Mouse (Mus musculus): Measurements from ENCODE around the gene Cyp2u1.

The Cyp2u1 gene

DNA sequence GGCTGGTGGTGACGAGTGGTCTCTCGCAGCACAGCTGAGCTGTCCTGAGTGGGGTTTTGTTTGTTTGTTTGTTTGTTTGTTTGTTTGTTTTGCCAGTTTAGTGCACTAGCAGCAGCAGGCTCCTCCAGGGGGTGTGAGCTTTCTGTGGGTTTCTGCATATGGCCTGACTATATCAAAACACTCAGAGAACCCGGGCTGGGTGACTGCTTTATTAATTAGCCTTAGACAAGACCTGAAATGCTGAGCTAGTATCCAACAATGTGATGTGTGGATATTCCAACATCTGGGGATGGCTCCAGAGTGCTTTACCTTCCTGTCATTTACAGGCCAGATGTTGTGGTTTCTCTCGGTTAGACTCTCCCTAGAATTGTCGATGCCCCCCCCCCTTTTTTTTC is 290 bp upstream of the Cyp2u1 start:
- DNase-seq, result no peak

DNA sequence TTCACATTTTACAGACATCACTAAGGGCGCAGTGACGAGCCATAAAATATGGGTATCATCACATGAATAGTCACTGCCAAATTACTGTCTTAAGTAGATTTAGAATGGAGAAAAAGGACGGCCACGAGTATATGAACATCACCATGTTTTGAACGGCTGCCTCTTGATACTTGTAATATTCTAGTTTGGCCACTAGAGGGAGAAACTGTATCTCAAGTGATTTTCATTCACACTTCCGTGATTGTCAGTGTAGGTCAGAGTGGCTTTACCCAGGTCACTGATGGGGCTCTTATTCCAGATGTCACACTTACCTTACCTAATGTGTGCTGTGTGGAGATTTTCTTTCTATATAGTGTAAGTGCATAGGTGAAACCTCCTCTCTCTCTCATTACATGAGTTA is 3.1 kb downstream of the Cyp2u1 start:
- DNase-seq, result no peak

DNA sequence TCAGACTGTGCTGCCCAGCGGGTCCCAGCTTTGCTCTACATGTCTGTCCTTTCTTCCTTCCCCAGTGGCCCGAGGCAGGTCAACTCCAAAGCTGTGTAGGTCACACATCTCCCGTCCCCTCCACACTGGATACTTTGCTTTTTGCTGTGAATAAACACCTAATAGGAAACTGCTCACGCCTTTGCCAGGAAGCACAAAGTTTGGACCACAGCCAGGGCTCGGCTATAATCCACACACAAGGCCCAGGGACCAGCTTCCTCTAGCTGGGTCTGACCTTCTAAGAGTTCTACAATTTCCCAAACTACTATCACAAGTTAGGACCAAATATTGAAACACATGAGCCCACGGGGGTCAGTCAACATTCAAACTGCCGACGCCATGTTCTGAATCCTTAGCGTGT is 3.9 kb downstream of the Cyp2u1 start:
- DNase-seq, result no peak

DNA sequence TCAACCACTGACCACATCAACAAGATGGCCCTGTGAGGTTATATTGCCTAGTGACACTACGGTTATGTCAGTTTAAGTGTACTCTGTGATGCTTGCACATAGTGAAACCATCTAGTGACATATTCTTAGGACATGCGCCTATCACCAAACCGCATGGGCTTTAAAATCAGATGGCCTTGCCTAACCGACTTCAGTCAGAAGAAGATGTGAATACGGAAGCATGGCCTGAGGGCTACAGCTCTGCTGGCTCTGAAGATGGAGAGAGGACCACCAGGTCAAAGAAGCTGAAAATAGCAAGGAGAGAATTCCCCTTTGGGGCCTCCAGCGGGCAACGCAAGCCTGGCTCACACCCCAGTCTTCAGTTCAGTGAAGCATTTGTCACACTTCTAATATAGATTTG is 6.1 kb downstream of the Cyp2u1 start:
- no peak for DNase-seq

DNA sequence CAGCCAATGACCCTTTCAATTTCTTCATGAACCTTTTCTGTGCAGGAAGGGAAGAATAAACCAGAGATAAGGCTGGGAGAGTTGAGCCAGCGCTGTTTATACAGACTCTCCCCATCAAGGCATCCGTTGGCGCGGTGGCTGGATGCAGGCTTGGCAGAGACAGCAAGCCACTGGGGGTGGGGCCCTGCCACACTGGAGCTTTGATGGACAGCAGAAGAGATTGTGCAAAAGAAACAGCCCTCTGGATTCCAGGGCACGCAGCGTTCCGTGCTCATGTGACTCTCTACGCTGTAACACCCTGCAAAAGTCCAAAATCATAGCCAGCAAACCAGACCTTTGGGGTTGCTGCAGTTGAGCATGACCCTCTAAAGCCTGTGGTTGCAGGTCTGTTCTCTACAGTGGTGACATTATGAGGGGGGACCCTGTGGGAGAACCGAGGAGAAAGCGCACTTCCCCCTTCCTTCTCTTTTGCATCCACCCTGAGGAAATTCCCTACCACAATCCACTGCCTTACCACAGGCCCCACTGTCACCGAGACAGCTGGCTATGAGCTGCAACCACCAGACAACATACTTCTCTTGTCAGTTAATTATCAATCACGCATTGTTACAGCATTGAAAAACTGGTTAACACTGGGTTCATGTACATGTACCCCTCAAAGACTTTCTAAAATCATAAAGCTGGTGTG is 7.4 kb downstream of the Cyp2u1 start:
- no peak for DNase-seq

DNA sequence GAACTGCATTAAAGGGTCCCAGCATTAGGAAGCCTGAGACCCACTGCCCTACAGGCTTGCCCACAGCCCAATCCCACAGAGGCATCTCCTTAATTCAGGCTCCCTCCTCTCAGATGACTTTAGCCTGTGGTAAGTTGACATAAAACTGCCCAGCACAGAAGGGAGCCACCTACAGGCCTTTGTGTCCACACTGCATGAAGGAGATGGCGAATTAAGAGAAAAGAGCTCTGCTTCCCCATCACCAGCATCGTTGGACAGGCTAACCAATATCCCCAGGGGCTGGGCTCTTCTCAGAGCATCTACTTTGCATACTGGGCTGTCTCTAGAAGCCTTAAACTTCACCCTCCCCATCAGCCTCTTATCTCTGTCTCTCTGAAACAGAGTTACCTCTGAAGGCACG is 8.5 kb downstream of the Cyp2u1 start:
- no peak for DNase-seq

DNA sequence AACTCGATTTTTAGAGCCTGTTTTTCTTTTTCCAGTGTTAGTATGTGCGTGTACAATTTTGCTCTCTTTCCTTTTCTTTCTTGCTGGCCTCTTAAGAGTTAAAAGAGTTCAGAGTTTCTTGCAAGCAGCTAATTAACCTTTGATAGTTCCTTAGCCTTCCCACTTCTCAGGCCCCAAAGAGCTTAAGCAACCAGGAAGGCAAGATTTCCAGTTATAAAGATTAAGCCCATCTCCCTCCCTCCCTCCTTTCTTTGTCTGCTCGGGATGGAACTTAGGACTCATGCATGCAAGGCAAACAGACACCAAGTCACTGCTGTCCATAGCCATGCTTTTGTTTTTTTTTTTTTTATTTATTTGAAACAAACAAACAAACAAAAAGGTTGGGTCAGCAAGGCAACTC is 10.1 kb downstream of the Cyp2u1 start:
- DNase-seq, result no peak

DNA sequence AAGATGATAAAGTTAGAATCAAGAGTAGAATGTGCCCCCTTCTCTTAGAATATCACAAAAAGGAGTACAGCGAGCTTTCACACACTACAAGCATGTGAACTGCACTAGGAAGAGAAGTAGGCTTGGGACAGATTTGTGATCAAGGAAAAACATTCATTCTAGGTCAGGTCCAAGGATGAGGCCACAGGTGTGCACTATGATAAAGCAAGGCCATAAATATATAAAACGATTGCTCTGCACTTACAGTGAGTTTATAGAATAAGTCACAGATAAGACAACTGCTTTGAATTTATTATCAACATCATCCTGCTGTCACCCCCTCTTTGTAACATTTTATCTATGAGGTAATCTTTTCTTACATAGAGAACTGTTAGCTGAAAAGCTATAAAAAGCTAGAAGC is 10.7 kb downstream of the Cyp2u1 start:
- no peak for DNase-seq

DNA sequence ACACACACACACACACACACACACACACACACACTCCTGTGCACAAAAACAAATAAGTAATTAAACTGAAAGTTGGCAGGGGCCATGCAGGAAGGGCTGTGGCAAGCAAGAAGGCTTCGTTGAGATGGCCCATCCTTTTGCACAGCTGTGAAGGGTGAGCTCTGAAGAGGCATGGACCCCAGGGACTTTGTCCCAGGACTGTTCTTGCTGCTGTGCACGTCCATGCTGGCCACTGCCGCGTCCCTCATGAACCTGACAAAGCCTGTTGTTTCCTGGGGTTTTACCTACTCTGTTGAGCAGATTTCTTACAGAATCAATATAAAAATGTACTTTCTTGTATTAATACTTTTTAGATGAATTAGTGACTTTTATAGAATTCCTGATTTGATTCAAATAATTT is 11.1 kb downstream of the Cyp2u1 start:
- no peak for DNase-seq

DNA sequence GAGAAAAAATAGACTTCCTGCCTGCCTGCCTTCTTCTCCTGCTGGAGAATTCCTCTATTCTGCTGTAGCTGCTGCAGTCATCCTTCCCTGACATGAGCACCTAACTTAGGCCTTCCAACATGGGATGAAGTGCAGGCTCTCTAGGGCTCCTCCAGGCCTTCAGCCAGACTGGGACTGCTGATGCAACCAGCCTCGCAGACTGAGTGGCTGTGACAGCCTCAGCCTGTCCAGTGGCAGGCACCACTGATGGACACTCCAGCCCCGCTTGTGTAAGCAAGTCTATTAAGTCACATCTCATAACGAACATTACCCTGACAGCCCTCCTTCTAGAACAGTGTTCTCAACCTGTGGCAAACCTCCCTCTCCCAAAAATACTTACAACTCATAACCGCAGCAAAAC is 28.9 kb downstream of the Cyp2u1 start:
- no peak for DNase-seq

DNA sequence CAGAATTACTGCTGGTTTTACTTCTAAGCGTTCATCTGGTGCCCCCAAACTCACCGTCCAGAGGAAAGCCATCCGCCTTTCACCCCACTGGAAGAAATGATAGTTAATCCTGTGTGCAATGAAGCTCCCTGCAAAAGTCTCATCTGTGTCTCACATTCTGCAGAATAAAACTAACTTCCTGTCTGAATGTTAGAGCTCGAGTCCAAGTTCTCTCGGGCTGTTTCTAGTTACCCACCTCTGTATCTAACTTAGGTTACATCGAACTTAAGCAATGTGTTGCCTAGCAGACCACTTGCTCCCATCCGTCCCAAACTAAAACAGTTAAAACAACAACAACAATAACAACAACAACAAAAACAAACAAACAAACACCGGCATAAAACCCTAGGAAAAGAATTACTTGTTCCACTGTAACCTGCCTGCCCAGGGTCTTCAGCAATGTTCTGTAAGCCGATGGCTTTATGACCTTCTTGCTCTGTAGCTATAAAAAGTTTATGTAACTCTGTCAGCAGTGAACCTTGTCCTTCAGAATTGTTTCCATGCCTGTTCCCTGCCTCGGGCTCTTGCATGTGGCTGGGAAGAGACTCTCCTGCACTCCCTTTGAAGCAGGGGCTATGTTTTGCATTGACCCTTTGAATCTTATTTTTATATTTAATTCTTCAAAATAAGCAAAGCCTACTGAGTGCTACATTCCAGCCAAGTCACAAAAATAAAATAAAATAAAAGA is 30.5 kb downstream of the Cyp2u1 start:
- DNase-seq, result no peak

DNA sequence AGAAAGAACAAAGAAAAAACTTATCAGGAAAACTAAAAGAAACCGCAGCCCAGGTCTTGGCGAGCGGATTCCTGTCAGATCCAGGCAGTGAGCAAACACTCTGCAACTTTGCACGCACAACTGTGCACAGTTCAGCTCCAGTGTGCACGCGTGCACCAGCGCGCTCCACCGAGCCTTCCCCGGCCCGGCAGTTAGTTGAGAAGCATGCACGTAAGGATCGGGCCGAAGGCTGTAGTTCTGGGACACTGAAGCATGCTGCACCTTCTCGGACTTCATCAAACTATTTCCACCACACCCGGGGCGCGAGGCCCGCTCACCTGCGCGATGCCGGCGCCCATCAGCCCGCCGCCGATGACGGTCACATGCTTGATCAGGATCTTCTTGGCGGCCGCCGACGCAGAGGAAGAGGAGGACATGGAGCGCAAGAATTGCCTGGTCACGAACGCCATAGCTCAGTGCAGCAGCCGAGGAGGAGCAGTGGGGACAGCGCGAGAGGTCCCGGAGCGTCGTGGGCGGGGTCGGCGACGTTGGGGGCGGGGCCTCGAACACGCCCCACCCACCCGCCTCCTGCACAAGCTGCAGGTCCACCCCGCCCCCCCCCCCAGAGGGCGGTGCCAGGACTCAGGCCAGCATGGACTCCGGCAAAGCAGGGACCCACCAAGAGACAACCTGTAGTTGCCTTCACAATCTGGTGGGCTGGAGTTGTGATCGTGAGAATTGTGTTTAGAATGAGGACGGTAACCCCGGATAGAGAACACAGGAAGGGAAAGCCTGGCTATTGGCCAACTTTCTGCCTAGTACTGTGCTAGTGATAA is 31.3 kb downstream of the Cyp2u1 start, which contains the start of gene Hadh:
TSS of gene Hadh (minus strand) at position 543 of the 815 bp plus-strand sequence.
- DNase-seq, result peak; percentile 70

DNA sequence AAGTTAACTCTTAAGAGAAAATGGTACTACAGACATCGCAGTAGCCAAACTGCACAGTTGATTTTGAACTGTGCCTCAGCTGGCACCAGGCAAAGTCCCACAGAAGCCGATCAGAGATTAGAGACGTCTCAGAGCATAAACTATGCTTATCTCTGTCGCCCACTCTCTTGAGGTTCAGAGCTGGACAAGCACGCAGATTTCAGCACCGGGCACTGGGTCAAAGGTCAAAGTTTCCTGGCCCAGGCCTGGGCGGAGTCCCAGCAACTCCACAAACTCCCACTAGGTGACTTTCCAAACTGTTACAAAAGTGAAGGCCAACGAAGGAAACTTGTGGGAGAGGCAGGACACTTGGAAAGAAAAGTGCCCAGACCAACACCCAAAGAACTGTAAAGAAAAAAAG is 31.9 kb downstream of the Cyp2u1 start:
- no peak for DNase-seq

DNA sequence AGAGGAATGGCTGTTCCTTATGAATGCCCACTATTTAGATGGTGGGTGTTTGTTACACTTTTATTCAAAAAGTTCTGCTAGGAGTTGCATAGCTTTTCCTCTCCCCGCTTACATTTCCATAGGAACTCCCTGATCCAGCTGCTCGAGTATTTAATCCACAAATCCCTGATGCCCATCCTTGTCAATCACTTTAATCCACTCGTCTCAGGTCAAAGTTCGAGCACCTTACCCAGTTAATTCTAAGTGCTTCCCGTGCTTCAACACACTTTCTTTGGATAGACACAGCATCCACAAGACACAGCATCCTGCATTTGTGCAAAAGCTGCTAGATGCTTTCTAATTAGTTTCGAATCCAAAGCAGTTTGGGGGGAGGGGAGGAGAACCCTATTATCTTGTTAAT is 32.6 kb downstream of the Cyp2u1 start:
- no peak for DNase-seq

DNA sequence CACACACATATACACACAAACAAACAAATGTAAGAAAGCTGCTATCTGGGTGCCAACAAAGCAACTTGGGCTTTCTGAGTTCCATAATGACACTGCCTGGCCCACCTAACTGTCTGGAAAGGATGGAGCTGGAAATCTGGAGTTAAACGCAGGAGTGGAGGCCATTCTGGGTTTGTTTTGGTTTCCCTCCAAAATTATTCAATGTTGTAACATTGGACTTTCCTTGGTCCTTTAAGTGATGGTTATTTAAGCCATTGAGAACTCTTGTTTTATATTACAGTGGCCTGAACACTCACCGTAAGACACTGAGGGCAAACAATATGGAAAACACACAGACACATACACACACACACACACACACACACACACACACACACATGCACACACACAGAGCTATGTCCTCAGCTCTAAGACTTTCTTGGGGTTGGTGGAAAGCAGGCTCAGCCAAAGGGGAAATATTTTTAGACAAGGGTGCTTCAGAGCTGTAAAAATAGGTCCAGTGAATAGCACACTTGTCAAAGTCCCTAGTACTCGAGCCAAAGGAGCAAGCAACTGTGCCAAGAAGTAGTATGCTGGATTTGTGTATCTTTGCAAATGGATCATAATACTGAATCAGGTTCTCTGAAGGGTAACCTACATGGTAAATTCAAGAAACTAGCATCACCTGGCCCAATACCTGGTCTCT is 36.5 kb downstream of the Cyp2u1 start:
- no peak for DNase-seq

DNA sequence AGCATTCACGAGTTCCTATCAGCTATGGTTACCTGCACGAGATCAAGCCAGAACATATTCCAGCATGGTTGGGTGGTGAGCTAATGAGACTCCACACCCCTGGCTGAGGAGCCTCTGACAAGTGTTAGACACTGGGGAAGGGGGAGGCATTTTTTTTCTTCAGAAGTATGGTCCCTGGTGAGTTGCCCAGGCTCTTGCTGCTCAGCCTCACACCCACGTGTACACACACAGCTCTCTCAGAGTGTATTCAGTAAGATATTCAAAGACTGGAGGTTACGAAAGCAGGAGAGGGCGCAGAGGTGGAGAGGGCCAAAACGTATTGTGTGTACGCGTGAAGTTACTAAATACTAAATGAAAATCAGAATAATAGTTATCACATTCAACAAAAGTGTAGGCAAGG is 37.5 kb downstream of the Cyp2u1 start:
- no peak for DNase-seq

DNA sequence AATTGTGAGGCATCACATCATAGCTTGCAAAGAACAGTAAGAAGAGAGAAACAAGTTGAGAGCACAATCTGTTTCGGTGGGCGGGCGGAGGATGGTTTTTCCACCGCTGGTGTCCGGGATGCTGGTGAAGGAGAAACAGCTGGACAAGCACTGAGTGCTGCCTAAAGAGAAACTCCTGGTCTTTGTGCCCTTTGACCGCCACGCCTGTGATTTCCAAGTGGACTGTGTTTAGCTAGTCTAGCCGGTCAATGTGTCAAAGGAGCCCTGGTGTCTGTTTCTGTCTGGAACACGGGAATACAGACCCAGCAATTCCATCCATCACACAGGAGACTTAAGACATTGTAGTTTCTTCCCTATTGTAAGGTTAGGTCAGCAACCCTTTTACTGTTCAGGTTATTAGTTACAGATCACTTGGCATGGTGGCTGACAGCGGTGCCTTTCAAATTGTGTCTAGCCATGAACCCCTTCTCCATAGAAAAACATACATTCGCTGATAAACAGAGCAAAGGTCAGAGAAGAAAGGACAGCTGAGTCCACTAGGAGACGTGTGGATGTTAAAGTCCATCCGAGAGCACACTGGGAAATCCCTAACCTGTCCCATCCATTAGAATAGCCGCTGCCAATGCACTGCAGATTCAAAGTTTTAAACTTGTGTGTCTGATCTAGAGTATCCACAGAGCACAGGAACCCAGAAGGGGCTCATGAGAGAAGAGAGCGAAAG is 39.1 kb downstream of the Cyp2u1 start:
- DNase-seq, result no peak

DNA sequence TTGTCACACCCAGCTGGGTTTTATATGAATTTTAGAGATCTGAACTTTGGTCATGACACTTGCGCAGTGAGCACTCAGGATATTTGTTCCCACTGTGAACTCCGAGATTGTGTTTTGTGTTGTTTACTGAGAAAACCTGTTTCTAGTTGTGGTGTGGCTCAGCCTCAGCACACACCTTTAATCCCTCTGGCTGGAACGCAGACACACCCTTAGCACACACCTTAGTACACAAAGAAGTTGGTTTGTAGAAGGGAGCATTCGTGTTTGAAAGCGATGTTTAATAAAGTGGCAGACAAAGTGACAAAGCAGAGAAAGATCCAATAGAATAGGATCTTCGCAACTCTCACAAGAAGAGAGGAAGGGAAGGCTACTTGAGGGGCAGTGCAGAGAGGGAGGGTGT is 42.6 kb downstream of the Cyp2u1 start:
- DNase-seq, result no peak

DNA sequence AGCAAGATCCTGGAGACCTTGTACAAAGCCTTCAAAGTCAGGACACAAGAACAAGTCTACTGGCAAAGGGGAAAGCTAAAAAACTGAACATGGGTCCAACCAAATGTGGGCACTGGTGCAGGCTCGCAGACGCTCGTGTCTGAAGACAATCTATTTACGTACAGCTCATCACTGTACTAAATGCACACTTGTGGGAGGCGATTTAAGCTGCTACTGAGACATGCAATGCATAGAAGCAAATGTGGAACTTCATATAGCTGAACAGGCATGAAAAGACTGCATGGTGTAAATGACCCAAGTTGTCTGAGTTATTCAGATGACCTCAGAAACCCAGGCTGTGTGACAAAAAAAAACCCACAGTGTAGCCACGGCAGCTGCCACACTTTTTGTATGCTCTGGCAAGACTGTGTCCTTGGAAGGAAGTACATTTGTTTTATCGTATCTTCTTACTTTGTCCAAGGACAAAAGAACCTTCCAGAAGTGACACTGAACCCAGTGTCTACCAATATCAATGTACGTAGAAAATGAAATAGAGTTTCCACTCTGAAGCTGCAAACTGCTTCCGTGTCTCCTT is 43.5 kb downstream of the Cyp2u1 start:
- no peak for DNase-seq

DNA sequence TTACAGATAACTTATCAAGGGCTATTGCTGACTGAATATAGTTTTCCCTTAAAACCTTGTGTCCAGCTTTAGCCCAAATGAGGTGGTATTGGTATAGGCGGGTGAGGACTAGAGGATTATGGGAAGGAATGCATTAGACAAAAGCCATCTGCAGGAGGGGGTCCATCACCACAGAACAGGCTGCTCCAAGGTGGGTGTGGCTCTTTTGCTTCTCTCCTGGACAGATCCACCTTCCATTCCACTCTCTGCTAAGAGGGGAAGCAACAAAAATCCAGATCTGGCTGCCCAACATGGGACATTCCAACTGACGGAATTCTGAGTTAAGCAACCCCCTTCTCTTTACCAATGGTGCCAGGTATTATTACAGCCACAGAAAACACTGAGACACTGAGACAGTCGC is 44.1 kb downstream of the Cyp2u1 start:
- DNase-seq, result no peak

DNA sequence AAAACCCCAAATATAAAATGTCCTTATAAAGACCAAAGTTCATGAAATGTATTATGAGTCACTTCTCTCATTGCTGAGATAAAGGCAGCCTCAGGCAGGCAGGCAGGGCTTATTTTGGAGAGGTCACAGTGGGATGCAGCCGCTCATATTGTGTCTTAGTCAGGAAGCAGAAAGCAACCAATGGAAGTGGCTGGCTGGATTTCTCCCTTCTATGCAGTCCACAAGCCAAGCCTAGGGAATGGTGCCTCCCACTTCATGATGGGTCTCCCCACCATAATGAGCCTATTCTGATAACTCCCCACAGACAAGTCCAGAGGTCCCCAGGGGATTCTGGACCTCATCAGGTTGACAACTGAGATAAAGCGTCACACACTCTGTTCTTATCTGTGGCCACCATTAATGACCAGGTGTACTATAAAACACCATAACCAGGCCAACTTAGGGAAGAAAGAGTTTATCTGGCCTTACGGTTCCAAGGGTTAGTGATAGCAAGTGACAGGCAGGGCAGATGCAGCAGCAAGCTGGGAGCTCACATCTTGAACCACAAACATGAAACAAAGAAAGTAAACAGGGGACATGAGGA is 47.5 kb downstream of the Cyp2u1 start:
- DNase-seq, result no peak

DNA sequence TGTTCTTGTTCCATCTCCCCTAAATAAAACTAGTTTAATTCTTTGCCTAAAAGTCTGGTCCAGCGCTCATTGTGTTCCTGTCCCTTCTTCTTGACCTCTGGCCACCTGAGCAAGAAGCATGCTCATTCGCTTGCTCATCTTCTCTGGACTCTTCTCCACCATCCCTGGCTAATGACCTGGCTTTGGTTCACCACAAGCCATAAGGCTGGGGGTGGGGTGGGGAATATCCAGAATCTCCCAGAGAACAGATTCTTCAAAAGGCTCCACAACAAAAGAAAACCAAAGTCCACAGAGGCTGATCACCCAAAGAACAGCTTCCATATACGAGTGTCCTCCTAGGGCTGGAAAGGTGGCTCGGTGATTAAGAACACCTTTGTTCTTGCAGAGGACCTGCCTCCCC is 48.0 kb downstream of the Cyp2u1 start:
- DNase-seq, result no peak

Measured in cerebellum, adult 11 months (tissue).